Mouse (Mus musculus) brain, embryonic 14.5 days (tissue): ENCODE measurements around the gene Lin7b.

Source experiments
- CTCF ChIP-seq: fragments of 200-500 bp; IDR thresholded peaks from 2 replicates; pipeline ENCODE4 v1.5.1; 2012; ENCODE audit warnings: inconsistent platforms, mild to moderate bottlenecking, moderate library complexity, borderline replicate concordance; ENCODE audit not compliant: insufficient read depth, insufficient read length; ENCODE audit errors: extremely low read depth
- POLR2A ChIP-seq: fragments of 200-500 bp; IDR thresholded peaks from 2 replicates; pipeline ENCODE4 v1.6.1; 2012; ENCODE audit warnings: mild to moderate bottlenecking, inconsistent platforms, borderline replicate concordance; ENCODE audit not compliant: poor library complexity, insufficient read depth, insufficient read length, severe bottlenecking; ENCODE audit errors: extremely low read depth

DNA sequence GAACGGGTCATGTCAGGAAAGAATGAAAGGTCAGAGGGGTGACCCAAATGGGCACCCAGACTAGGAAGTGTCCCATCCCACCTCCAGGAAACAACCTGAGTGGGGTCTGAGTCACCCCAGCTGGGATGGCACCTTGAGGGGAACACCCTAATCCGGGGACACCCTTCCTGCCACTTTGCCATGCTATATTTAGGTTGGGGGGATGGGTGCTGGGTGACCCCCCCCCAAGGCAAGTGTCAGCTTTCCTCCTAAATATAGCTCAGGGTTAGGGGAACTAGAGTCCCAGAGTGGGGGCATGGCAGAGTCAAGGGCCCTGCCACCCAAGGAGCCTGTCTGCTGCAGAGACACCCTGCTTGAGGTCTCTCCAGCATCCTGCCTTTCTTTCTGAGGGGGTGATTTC lies 42.0 kb upstream of the Lin7b start:
- no peak for TF ChIP-seq CTCF
- no peak for TF ChIP-seq POLR2A
